Mouse (Mus musculus) MEL (cell line): ENCODE results near the gene Rprd1b. TPM values are rescaled to one million over a fixed set of nuclear protein-coding genes. Genes with fewer than 3 reads are reported as not detected.

ENCODE experiments used
- DNase-seq: peaks from one replicate; pipeline ENCODE4 v3.0.0; 2011; ENCODE audit warnings: low read depth, low spot score
- H3K27ac ChIP-seq: 2 replicates; pipeline ENCODE4 v1.5.1; 2012; ENCODE audit warnings: low read depth, mild to moderate bottlenecking, control low read depth, low read length, moderate library complexity; ENCODE audit not compliant: control insufficient read depth
- H3K27me3 ChIP-seq, 2 experiments: fragments of 150-350 bp in 1 of 2; sonication (generic) in 1 of 2; 2 replicates each; pipeline ENCODE4 v1.6.1; 2012; ENCODE audit warnings: low read length in 2 of 2, mild to moderate bottlenecking in 2 of 2, improper control_type of control experiment in 1 of 2, moderate library complexity in 1 of 2; ENCODE audit not compliant: insufficient read depth in 2 of 2, control insufficient read depth in 1 of 2
- H3K36me3 ChIP-seq, 2 experiments: 2 replicates each; pipeline ENCODE4 v1.6.1; 2012 to 2014; ENCODE audit warnings: low read length in 2 of 2, improper control_type of control experiment in 1 of 2, inconsistent platforms in 1 of 2, mild to moderate bottlenecking in 1 of 2; ENCODE audit not compliant: insufficient read depth in 2 of 2, control insufficient read depth in 1 of 2
- H3K4me1 ChIP-seq, 2 experiments: fragments of 150-350 bp in 1 of 2; sonication (generic) in 1 of 2; 2 replicates each; pipeline ENCODE4 v1.6.1; 2012; ENCODE audit warnings: low read length in 2 of 2, improper control_type of control experiment in 1 of 2, mild to moderate bottlenecking in 1 of 2; ENCODE audit not compliant: insufficient read depth in 2 of 2, control insufficient read depth in 1 of 2
- H3K4me3 ChIP-seq, 2 experiments: fragments of 150-350 bp in 1 of 2; sonication (generic) in 1 of 2; 2 replicates each; pipeline ENCODE4 v1.5.1; 2012; ENCODE audit warnings: low read depth in 2 of 2, low read length in 2 of 2, mild to moderate bottlenecking in 2 of 2, moderate library complexity in 2 of 2, control low read depth in 1 of 2, improper control_type of control experiment in 1 of 2; ENCODE audit not compliant: control insufficient read depth in 1 of 2, insufficient read depth in 1 of 2
- H3K79me2 ChIP-seq: 2 replicates; pipeline ENCODE4 v1.6.1; 2012; ENCODE audit warnings: mild to moderate bottlenecking, low read length, moderate library complexity; ENCODE audit not compliant: control insufficient read depth, poor library complexity, insufficient read depth
- H3K9ac ChIP-seq: 2 replicates; pipeline ENCODE4 v1.6.1; 2012; ENCODE audit warnings: low read depth, mild to moderate bottlenecking, control low read depth, low read length, moderate library complexity; ENCODE audit not compliant: control insufficient read depth, poor library complexity, severe bottlenecking
- H3K9me3 ChIP-seq: fragments of 150-350 bp; sonication (generic); replicated peaks from 2 replicates; pipeline ENCODE4 v1.6.1; 2012; ENCODE audit warnings: mild to moderate bottlenecking, low read length, improper control_type of control experiment, moderate library complexity; ENCODE audit not compliant: insufficient read depth
- EP300 ChIP-seq, 2 experiments: IDR thresholded peaks; 2 replicates each; pipeline ENCODE4 v1.6.1; 2011; ENCODE audit warnings: improper control_type of control experiment in 2 of 2, low read length in 2 of 2, low read depth in 1 of 2, mild to moderate bottlenecking in 1 of 2
- ETS1 ChIP-seq: IDR thresholded peaks from 2 replicates; pipeline ENCODE4 v1.6.1; 2012; ENCODE audit warnings: low read depth, mild to moderate bottlenecking, inconsistent platforms, low read length, improper control_type of control experiment, moderate library complexity
- GATA1 ChIP-seq: IDR thresholded peaks from 2 replicates; pipeline ENCODE4 v1.6.1; 2011; ENCODE audit warnings: low read depth, low read length, improper control_type of control experiment
- HCFC1 ChIP-seq: IDR thresholded peaks from 2 replicates; pipeline ENCODE4 v1.6.1; 2012; ENCODE audit warnings: low read depth, mild to moderate bottlenecking, inconsistent platforms, low read length, improper control_type of control experiment, moderate library complexity
- KAT2A ChIP-seq: conservative IDR thresholded peaks from 2 replicates; pipeline ENCODE4 v1.6.1; 2012; ENCODE audit warnings: low read depth, low read length, improper control_type of control experiment, inconsistent platforms
- MAX ChIP-seq: IDR thresholded peaks from 2 replicates; pipeline ENCODE4 v1.6.1; 2011; ENCODE audit warnings: low read length, improper control_type of control experiment
- MAZ ChIP-seq: IDR thresholded peaks from 2 replicates; pipeline ENCODE4 v1.6.1; 2012; ENCODE audit warnings: low read depth, mild to moderate bottlenecking, inconsistent platforms, low read length, improper control_type of control experiment
- MEF2A ChIP-seq: IDR thresholded peaks from 2 replicates; pipeline ENCODE4 v1.6.1; 2014; ENCODE audit warnings: low read depth, mild to moderate bottlenecking, inconsistent platforms, low read length, improper control_type of control experiment; ENCODE audit not compliant: poor library complexity, insufficient replicate concordance, severe bottlenecking; ENCODE audit errors: extremely low read depth
- MXI1 ChIP-seq: IDR thresholded peaks from 2 replicates; pipeline ENCODE4 v1.6.1; 2011; ENCODE audit warnings: mild to moderate bottlenecking, low read depth, low read length, improper control_type of control experiment
- MYB ChIP-seq: IDR thresholded peaks from 2 replicates; pipeline ENCODE4 v1.6.1; 2011; ENCODE audit warnings: mild to moderate bottlenecking, low read depth, low read length, improper control_type of control experiment
- MYC ChIP-seq: IDR thresholded peaks from 2 replicates; pipeline ENCODE4 v1.6.1; 2011; ENCODE audit warnings: low read depth, mild to moderate bottlenecking, low read length, improper control_type of control experiment, moderate library complexity
- NELFE ChIP-seq: IDR thresholded peaks from 2 replicates; pipeline ENCODE4 v1.6.1; 2011; ENCODE audit warnings: low read depth, low read length, improper control_type of control experiment
- POLR2AphosphoS5 ChIP-seq: IDR thresholded peaks from 2 replicates; pipeline ENCODE4 v1.6.1; 2012; ENCODE audit warnings: low read depth, borderline replicate concordance, mild to moderate bottlenecking, inconsistent platforms, low read length, moderate library complexity, mixed read lengths
- RAD21 ChIP-seq: IDR thresholded peaks from 2 replicates; pipeline ENCODE4 v1.6.1; 2011; ENCODE audit warnings: mild to moderate bottlenecking, low read depth, low read length, improper control_type of control experiment
- SMC3 ChIP-seq: IDR thresholded peaks from 2 replicates; pipeline ENCODE4 v1.6.1; 2011; ENCODE audit warnings: low read depth, low read length, improper control_type of control experiment
- TBP ChIP-seq: IDR thresholded peaks from 2 replicates; pipeline ENCODE4 v1.8.0; 2011; ENCODE audit warnings: low read depth, low read length, improper control_type of control experiment
- USF2 ChIP-seq, 2 experiments: IDR thresholded peaks; 2 replicates each; pipeline ENCODE4 v1.6.1; 2011 to 2012; ENCODE audit warnings: improper control_type of control experiment in 2 of 2, low read length in 2 of 2, borderline replicate concordance in 1 of 2, inconsistent platforms in 1 of 2, low read depth in 1 of 2, mild to moderate bottlenecking in 1 of 2; ENCODE audit not compliant: insufficient read depth in 1 of 2
- ZNF384 ChIP-seq: IDR thresholded peaks from 2 replicates; pipeline ENCODE4 v1.6.1; 2012; ENCODE audit warnings: low read depth, mild to moderate bottlenecking, inconsistent platforms, low read length, improper control_type of control experiment
- polyA plus RNA-seq, 2 experiments: library from polyadenylated mRNA; stranded (reverse) in 1 of 2; unstranded in 1 of 2; fragments of >175 nt in 1 of 2; fragments of >200 nt in 1 of 2; gene quantifications; 2 replicates each; pipeline versions ENCODE4 v1.2.1 to v1.2.4; 2012; ENCODE audit warnings: low replicate concordance in 2 of 2, low read depth in 1 of 2; ENCODE audit not compliant: insufficient read length in 2 of 2, insufficient read depth in 1 of 2, missing spikeins in 1 of 2
- total RNA-seq: library from RNA; depleted of rRNA; stranded (reverse); fragments of 300-350 nt; gene quantifications from 2 replicates; pipeline ENCODE4 v1.2.3, GENCODE M21; 2012

Rprd1b gene
- total and polyA plus RNA-seq, 3 experiments, result 14.2 to 35.1 TPM; not detected in 1

DNA sequence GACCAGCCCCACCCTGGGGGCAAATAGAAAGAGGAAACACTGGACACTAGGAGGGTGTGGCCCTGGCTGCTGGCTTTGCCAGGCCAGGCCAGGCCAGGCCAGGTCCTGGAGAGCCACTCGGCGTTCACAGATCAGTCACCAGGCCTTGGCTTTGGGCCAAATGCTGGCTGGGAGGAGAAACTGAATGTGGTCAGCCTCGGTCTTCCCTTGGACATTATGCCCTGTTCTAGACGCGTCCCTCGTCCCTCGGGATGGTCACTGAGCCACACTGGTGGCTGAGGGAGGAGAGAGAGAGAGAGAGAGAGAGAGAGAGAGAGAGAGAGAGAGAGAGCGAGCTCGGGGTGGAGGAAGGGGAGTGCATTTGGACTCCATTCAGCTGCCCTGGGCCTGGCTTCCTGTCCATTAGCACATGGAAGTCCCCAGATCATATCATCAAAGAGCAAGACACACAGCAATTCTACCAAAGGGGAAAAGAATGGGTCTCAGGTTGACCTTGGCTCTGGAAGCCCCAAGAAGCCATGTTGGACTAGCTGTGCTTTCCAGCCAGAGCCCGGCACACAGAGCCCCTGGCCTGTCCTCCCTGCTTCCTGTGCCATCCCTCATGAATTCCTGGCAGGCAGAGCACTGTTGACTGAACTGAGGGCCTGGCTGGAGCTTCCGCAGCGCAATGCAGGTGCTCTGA, 93.5 kb downstream of the Rprd1b start:
- Histone ChIP-seq H3K27ac (no peak overlapping the region), H3K27me3 (no peaks in the 10 kb centered on the region), H3K4me3 (no peak overlapping the region), H3K9ac (no peak overlapping the region), H3K9me3 (no peaks in the 10 kb centered on the region)
- TF ChIP-seq GATA1, result no peak
- no peak for TF ChIP-seq SMC3
- no peak for TF ChIP-seq MAX
- TF ChIP-seq MYC, result no peak
- TF ChIP-seq POLR2AphosphoS5, result no peak
- TF ChIP-seq MXI1, result no peak
- no peak for TF ChIP-seq ETS1
- TF ChIP-seq TBP, result no peak
- TF ChIP-seq EP300 (IDR thresholded peaks at IDR 0.05; ENCODE audit: low read depth in 1 of 2, low read length in 2 of 2), result no peak
- no peak for TF ChIP-seq USF2 (IDR thresholded peaks at IDR 0.05; ENCODE audit: borderline replicate concordance in 1 of 2, insufficient read depth in 1 of 2, low read depth in 1 of 2, low read length in 2 of 2)
- no peak for TF ChIP-seq RAD21
- no peak for TF ChIP-seq NELFE
- no peak for TF ChIP-seq KAT2A
- TF ChIP-seq ZNF384, result no peak
- TF ChIP-seq, all 39 proteins: peak for 0
- Histone ChIP-seq H3K79me2 (no peaks in the 10 kb centered on the region), H3K36me3 (no peaks in the 10 kb centered on the region), H3K4me1 (peaks cover 0 to 4% of the 10 kb centered on the region in 2 experiments; a peak in 1 of 4 replicates)
- no peak for DNase-seq

DNA sequence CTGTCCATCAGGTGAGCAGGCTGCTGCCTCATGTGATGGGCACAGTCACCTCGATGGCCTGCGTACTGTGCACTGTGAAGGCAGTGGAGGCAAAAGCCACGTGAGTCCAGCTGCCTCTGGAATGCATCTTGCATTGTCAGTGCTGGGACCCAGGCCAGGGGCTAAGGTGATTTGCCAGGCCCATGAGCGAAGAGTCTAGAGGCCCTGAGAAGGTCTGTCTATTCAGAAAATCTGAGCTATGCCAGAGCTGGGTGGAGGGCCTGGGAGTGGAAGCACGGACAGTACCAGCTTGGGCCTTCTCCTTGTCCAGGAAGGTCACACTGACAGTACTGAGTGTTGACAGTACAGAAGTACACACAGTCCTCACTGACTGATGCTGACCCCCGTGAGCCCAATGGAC, 94.5 kb downstream of the Rprd1b start:
- peaks cover 0 to 4% of the 10 kb centered on the region in 2 experiments; a peak in 1 of 4 replicates for H3K4me1 ChIP-seq
- DNase-seq, result no peak
- no peak overlapping the region for H3K9ac ChIP-seq
- H3K27ac ChIP-seq, result no peak overlapping the region
- H3K9me3 ChIP-seq, result no peaks in the 10 kb centered on the region
- no peaks in the 10 kb centered on the region for H3K27me3 ChIP-seq
- H3K79me2 ChIP-seq, result no peaks in the 10 kb centered on the region
- no peak overlapping the region for H3K4me3 ChIP-seq
- TF ChIP-seq POLR2AphosphoS5 (no peak), MEF2A (no peak), MYB (no peak), HCFC1 (no peak), MAZ (no peak), TBP (no peak)
- no peaks in the 10 kb centered on the region for H3K36me3 ChIP-seq
